Comparison of ENCODE assay signal across 8 mouse cellular contexts in genomic region chr10:80053831-80054815, GRCm38 (mm10). TPM values are rescaled to one million over a fixed set of nuclear protein-coding genes. Genes with fewer than 3 reads are reported as not detected.
DNase-seq lines count a peak whose midpoint lies in the region; ATAC-seq and TF ChIP-seq lines count a peak whose summit lies in the region.

No protein-coding gene starts in this region.

- H3K4me3 ChIP-seq in E14TG2a.4 (replicated peaks; ENCODE audit: low read length) = peak overlapping the region; percentile 93
- peak overlapping the region; percentile 90 for H3K4me3 ChIP-seq in brown adipose tissue, adult 24 weeks (ENCODE audit: insufficient read depth, low read depth, low read length)
- peak overlapping the region; percentile 90 for H3K4me3 ChIP-seq in forebrain, embryonic 10.5 days
- peak overlapping the region; percentile 91 for H3K4me3 ChIP-seq in heart, embryonic 15.5 days
- H3K4me3 ChIP-seq in lung, embryonic 15.5 days = peak overlapping the region; percentile 87
- H3K4me3 ChIP-seq in neural tube, embryonic 14.5 days (ENCODE audit: low read depth, low read length) = peak overlapping the region; percentile 83

- H3K9me3 ChIP-seq in E14TG2a.4 (ENCODE audit: low read length) = no peaks in the 10 kb centered on the region
- H3K9me3 ChIP-seq in forebrain, embryonic 10.5 days = no peaks in the 10 kb centered on the region
- H3K9me3 ChIP-seq in heart, embryonic 15.5 days (replicated peaks) = no peaks in the 10 kb centered on the region
- no peaks in the 10 kb centered on the region for H3K9me3 ChIP-seq in lung, embryonic 15.5 days
- H3K9me3 ChIP-seq in neural tube, embryonic 14.5 days (ENCODE audit: control insufficient read depth, low read length) = no peaks in the 10 kb centered on the region

- peak; percentile 70 for DNase-seq in forebrain, embryonic 10.5 days (ENCODE audit: extremely low spot score, low spot score)
- peak; percentile 88 for DNase-seq in kidney, postnatal 14 days
- DNase-seq in thymus, postnatal 10 days (ENCODE audit: low spot score in 2 of 2) = peak; percentile 59 to 73

- H3K9ac ChIP-seq in heart, embryonic 15.5 days = peak overlapping the region; percentile 98
- H3K9ac ChIP-seq in lung, embryonic 15.5 days = peak overlapping the region; percentile 86
- H3K9ac ChIP-seq in neural tube, embryonic 14.5 days (replicated peaks; ENCODE audit: low read depth, low read length) = peak overlapping the region; percentile 91

- H3K27ac ChIP-seq in brown adipose tissue, adult 24 weeks (replicated peaks; ENCODE audit: low read depth, low read length) = peak overlapping the region; percentile 90
- peak overlapping the region; percentile 98 for H3K27ac ChIP-seq in forebrain, embryonic 10.5 days
- H3K27ac ChIP-seq in heart, embryonic 15.5 days = peak overlapping the region; percentile 97
- H3K27ac ChIP-seq in lung, embryonic 15.5 days = peak overlapping the region; percentile 99
- peak overlapping the region; percentile 98 for H3K27ac ChIP-seq in neural tube, embryonic 14.5 days (ENCODE audit: low read depth, low read length)

- WGBS in forebrain, embryonic 10.5 days = 3% methylated on average over 77 of the region's 77 CpGs
- 1% methylated on average over 77 of the region's 77 CpGs for WGBS in heart, embryonic 15.5 days
- 1% methylated on average over 61 of the region's 77 CpGs for WGBS in lung, embryonic 15.5 days
- 2% methylated on average over 73 of the region's 77 CpGs for WGBS in neural tube, embryonic 14.5 days

- peak; percentile 48 for ATAC-seq in heart, embryonic 15.5 days (replicated peaks; ENCODE audit: insufficient number of reproducible peaks, insufficient read depth, low FRiP score, low read depth)
- peak; percentile 37 for ATAC-seq in lung, embryonic 15.5 days (ENCODE audit: borderline replicate concordance, extremely low read depth, low FRiP score, low TSS enrichment)
- ATAC-seq in neural tube, embryonic 14.5 days (ENCODE audit: low read depth) = peak; percentile 42

- no peaks in the 10 kb centered on the region for H3K27me3 ChIP-seq in E14TG2a.4 (ENCODE audit: insufficient read depth, low read length)
- H3K27me3 ChIP-seq in forebrain, embryonic 10.5 days (ENCODE audit: poor library complexity, severe bottlenecking) = no peaks in the 10 kb centered on the region
- H3K27me3 ChIP-seq in heart, embryonic 15.5 days = no peaks in the 10 kb centered on the region
- no peaks in the 10 kb centered on the region for H3K27me3 ChIP-seq in lung, embryonic 15.5 days
- no peaks in the 10 kb centered on the region; the same call in 1 of the 2 replicates for H3K27me3 ChIP-seq in neural tube, embryonic 14.5 days (ENCODE audit: control insufficient read depth, insufficient read depth, low read length)

- peaks cover 81% of the 10 kb centered on the region for H3K4me1 ChIP-seq in E14TG2a.4 (replicated peaks; ENCODE audit: low read depth, low read length)
- peaks cover 30% of the 10 kb centered on the region for H3K4me1 ChIP-seq in brown adipose tissue, adult 24 weeks (ENCODE audit: control insufficient read depth, insufficient read depth, insufficient read length, low read length)
- H3K4me1 ChIP-seq in forebrain, embryonic 10.5 days = peaks cover 70% of the 10 kb centered on the region
- H3K4me1 ChIP-seq in heart, embryonic 15.5 days (replicated peaks) = peaks cover 51% of the 10 kb centered on the region
- peaks cover 39% of the 10 kb centered on the region for H3K4me1 ChIP-seq in lung, embryonic 15.5 days
- H3K4me1 ChIP-seq in neural tube, embryonic 14.5 days (ENCODE audit: control insufficient read depth, insufficient read depth, low read length) = peaks cover 11% of the 10 kb centered on the region; the same call in 1 of the 2 replicates

- H3K4me2 ChIP-seq in heart, embryonic 15.5 days = peak overlapping the region; percentile 85
- H3K4me2 ChIP-seq in lung, embryonic 15.5 days = peak overlapping the region; percentile 82
- H3K4me2 ChIP-seq in neural tube, embryonic 14.5 days (ENCODE audit: low read depth, low read length) = peak overlapping the region; percentile 79

- no peak for TF ChIP-seq CTCF in E14TG2a.4 (conservative IDR thresholded peaks at IDR 0.05; ENCODE audit: low read length)

- peaks cover 59% of the 10 kb centered on the region for H3K36me3 ChIP-seq in E14TG2a.4 (ENCODE audit: insufficient read depth, low read length)
- H3K36me3 ChIP-seq in forebrain, embryonic 10.5 days (replicated peaks) = peaks cover 39% of the 10 kb centered on the region
- peaks cover 33% of the 10 kb centered on the region for H3K36me3 ChIP-seq in heart, embryonic 15.5 days
- peaks cover 35% of the 10 kb centered on the region for H3K36me3 ChIP-seq in lung, embryonic 15.5 days
- peaks cover 26% of the 10 kb centered on the region; the same call in 1 of the 2 replicates for H3K36me3 ChIP-seq in neural tube, embryonic 14.5 days (ENCODE audit: control insufficient read depth, insufficient read depth, low read length)

RNA-seq across cellular contexts. Expression of gene Gpx4, which starts 7.2 kb away (rescaled TPM):
- 2,282 and 3,621 TPM in 2 replicates for polyA plus RNA-seq in brown adipose tissue, adult 24 weeks (2012; ENCODE audit: insufficient read depth, insufficient read length, missing spikeins)
- 670 and 692 TPM in 2 replicates for polyA plus RNA-seq in forebrain, embryonic 10.5 days (2016; fragmentation: Nextera tagmentation; extraction: Ambion mirVana)
- 628 and 658 TPM in 2 replicates for polyA plus RNA-seq in heart, embryonic 15.5 days (2015; fragmentation: Nextera tagmentation; extraction: Ambion mirVana)
- 523 and 535 TPM in 2 replicates for polyA plus RNA-seq in lung, embryonic 15.5 days (2015; fragmentation: Nextera tagmentation; extraction: Ambion mirVana)
- polyA plus RNA-seq in neural tube, embryonic 14.5 days (2014; fragmentation: Nextera tagmentation; extraction: Ambion mirVana) = 512 and 546 TPM in 2 replicates

RNA-seq across cellular contexts. Expression of gene Polr2e, which starts 14.5 kb away (rescaled TPM):
- polyA plus RNA-seq in brown adipose tissue, adult 24 weeks (2012; ENCODE audit: insufficient read depth, insufficient read length, missing spikeins) = 78.3 and 85.8 TPM in 2 replicates
- 279 and 286 TPM in 2 replicates for polyA plus RNA-seq in forebrain, embryonic 10.5 days (2016; fragmentation: Nextera tagmentation; extraction: Ambion mirVana)
- 115 and 136 TPM in 2 replicates for polyA plus RNA-seq in heart, embryonic 15.5 days (2015; fragmentation: Nextera tagmentation; extraction: Ambion mirVana)
- polyA plus RNA-seq in lung, embryonic 15.5 days (2015; fragmentation: Nextera tagmentation; extraction: Ambion mirVana) = 223 and 225 TPM in 2 replicates
- polyA plus RNA-seq in neural tube, embryonic 14.5 days (2014; fragmentation: Nextera tagmentation; extraction: Ambion mirVana) = 138 and 145 TPM in 2 replicates

RNA-seq across cellular contexts. Expression of gene Arhgap45, which starts 37.7 kb away (rescaled TPM):
- polyA plus RNA-seq in brown adipose tissue, adult 24 weeks (2012; ENCODE audit: insufficient read depth, insufficient read length, missing spikeins) = 1.8 and 2.6 TPM in 2 replicates
- polyA plus RNA-seq in forebrain, embryonic 10.5 days (2016; fragmentation: Nextera tagmentation; extraction: Ambion mirVana) = 8.0 and 9.1 TPM in 2 replicates
- 4.7 and 14.4 TPM in 2 replicates for polyA plus RNA-seq in heart, embryonic 15.5 days (2015; fragmentation: Nextera tagmentation; extraction: Ambion mirVana)
- 16.8 and 19.8 TPM in 2 replicates for polyA plus RNA-seq in lung, embryonic 15.5 days (2015; fragmentation: Nextera tagmentation; extraction: Ambion mirVana)
- polyA plus RNA-seq in neural tube, embryonic 14.5 days (2014; fragmentation: Nextera tagmentation; extraction: Ambion mirVana) = 0.83 and 1.8 TPM in 2 replicates

RNA-seq across cellular contexts. Expression of gene Sbno2, which starts 51.2 kb away (rescaled TPM):
- polyA plus RNA-seq in brown adipose tissue, adult 24 weeks (2012; ENCODE audit: insufficient read depth, insufficient read length, missing spikeins) = 14.3 and 16.2 TPM in 2 replicates
- polyA plus RNA-seq in forebrain, embryonic 10.5 days (2016; fragmentation: Nextera tagmentation; extraction: Ambion mirVana) = 14.7 and 15.6 TPM in 2 replicates
- 8.3 and 13.9 TPM in 2 replicates for polyA plus RNA-seq in heart, embryonic 15.5 days (2015; fragmentation: Nextera tagmentation; extraction: Ambion mirVana)
- 15.5 and 16.6 TPM in 2 replicates for polyA plus RNA-seq in lung, embryonic 15.5 days (2015; fragmentation: Nextera tagmentation; extraction: Ambion mirVana)
- polyA plus RNA-seq in neural tube, embryonic 14.5 days (2014; fragmentation: Nextera tagmentation; extraction: Ambion mirVana) = 12.9 and 13.3 TPM in 2 replicates

RNA-seq across cellular contexts. Expression of gene Abca7, which starts 57.8 kb away (rescaled TPM):
- polyA plus RNA-seq in brown adipose tissue, adult 24 weeks (2012; ENCODE audit: insufficient read depth, insufficient read length, missing spikeins) = 5.1 and 5.4 TPM in 2 replicates
- 2.9 and 3.1 TPM in 2 replicates for polyA plus RNA-seq in forebrain, embryonic 10.5 days (2016; fragmentation: Nextera tagmentation; extraction: Ambion mirVana)
- polyA plus RNA-seq in heart, embryonic 15.5 days (2015; fragmentation: Nextera tagmentation; extraction: Ambion mirVana) = 2.1 and 3.9 TPM in 2 replicates
- polyA plus RNA-seq in lung, embryonic 15.5 days (2015; fragmentation: Nextera tagmentation; extraction: Ambion mirVana) = 3.5 and 4.3 TPM in 2 replicates
- 4.3 and 6.7 TPM in 2 replicates for polyA plus RNA-seq in neural tube, embryonic 14.5 days (2014; fragmentation: Nextera tagmentation; extraction: Ambion mirVana)

Comparison
In these comparisons a context has a peak if more than half of its experiments do, and no peak if none do; other contexts are left out.
1. Peak in every context shown above with its lines: DNase-seq, ATAC-seq, H3K4me3 ChIP-seq and H3K27ac ChIP-seq.